Mouse (Mus musculus): ENCODE results near the gene Rpl23. TPM values are rescaled to one million over a fixed set of nuclear protein-coding genes. Genes with fewer than 3 reads are reported as not detected.

The Rpl23 gene
- polyA plus RNA-seq, 1 experiment from 2014 or later: 296 TPM

DNA sequence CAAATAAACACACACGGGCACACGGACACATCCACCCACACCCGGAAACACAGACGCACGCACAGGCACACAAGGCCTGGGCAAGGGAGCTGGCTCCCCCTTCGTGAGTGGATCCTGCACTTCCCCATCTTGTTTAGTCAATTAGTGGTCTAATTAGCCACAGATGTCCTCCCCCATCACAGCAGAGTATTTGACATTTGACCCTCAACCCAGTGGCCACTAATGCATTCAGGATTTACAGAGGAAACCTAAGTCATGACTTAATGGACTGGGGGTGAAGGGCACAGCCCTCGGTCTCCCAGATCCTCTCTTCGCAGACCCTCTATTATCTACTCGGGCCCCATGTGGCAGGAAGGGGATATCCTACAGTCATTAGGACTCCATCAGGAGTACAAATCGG, 48.5 kb downstream of the Rpl23 start:
- Histone ChIP-seq H3K27me3 (no peaks in the 10 kb centered on the region), H3K4me2 (no peak overlapping the region), H3K4me1 (replicated peaks) (peaks cover 12% of the 10 kb centered on the region; the same call in 1 of the 2 replicates), H3K9me3 (no peaks in the 10 kb centered on the region), H3K9ac (no peak overlapping the region), H3K36me3 (peaks cover 36% of the 10 kb centered on the region), H3K4me3 (no peak overlapping the region), H3K27ac (replicated peaks) (no peak overlapping the region)
- ATAC-seq (ENCODE audit: low FRiP score, low read depth): no peak
- 61% methylated on average over 10 of the region's 10 CpGs for WGBS

DNA sequence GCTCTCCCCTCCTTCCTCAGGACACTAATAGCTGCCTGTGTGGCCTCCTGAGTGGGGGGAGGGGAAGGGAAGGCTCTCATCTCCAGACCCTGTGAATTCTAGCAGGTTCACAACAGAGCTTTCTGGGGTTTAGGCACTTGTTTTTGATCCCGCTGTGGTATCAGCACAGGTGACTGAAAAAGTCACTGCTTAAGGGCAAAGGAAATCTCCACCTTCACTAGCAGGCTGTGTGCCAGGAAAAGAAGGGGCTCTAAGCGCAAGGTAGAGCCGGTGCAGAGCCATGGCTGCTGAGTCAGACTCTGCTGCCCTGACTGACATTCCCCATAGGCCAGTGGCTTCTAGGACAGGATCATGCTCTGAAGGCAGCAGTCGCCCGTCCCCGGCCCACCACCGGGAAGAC, 53.5 kb downstream of the Rpl23 start:
- no peak overlapping the region for H3K9ac ChIP-seq
- no peak overlapping the region for H3K4me2 ChIP-seq
- H3K27me3 ChIP-seq: no peaks in the 10 kb centered on the region
- no peaks in the 10 kb centered on the region for H3K9me3 ChIP-seq
- peaks cover 82% of the 10 kb centered on the region for H3K36me3 ChIP-seq
- ATAC-seq (ENCODE audit: low FRiP score, low read depth): no peak
- H3K4me3 ChIP-seq: no peak overlapping the region
- WGBS: 88% methylated on average over 7 of the region's 7 CpGs
- no peak overlapping the region for H3K27ac ChIP-seq (replicated peaks)
- no peaks in the 10 kb centered on the region; the same call in 1 of the 2 replicates for H3K4me1 ChIP-seq (replicated peaks)

DNA sequence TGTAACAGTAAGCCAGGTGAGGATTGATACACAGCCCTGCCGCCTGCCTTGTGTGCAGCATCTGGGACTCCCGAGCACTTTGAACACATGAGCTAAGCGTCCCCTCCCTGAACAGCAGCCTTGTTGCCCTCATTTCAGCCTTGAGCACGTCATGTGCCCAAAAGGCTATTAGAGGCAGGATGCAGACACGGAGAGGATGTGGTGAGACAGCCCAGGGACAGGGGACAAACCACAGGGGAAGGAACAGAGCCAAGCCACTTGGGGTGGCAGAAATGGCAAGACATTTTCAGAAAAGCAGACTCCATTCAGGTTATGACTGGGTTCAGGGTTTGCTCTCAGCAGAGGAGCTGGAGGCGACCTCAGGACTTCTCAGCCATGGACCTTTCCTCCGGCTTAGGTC, 53.9 kb downstream of the Rpl23 start:
- Histone ChIP-seq H3K9ac (no peak overlapping the region), H3K4me2 (no peak overlapping the region), H3K4me3 (no peak overlapping the region), H3K9me3 (no peaks in the 10 kb centered on the region), H3K4me1 (replicated peaks) (no peaks in the 10 kb centered on the region), H3K27ac (replicated peaks) (no peak overlapping the region), H3K36me3 (peaks cover 86% of the 10 kb centered on the region), H3K27me3 (no peaks in the 10 kb centered on the region)
- no peak for ATAC-seq (ENCODE audit: low FRiP score, low read depth)
- 88% methylated on average over 7 of the region's 7 CpGs for WGBS

Small RNA genes lying within 50 kb of the gene (microRNA-seq; reads per million reads assigned to microRNA genes)
- gene Mir8102: not detected

Other genes with a start within 250 kb of the Rpl23 start
- 11.9 TPM in 2 replicates for gene Srcin1, start 206.3 kb downstream of the Rpl23 start, polyA plus RNA-seq (2015; fragmentation: Nextera tagmentation; extraction: Ambion mirVana)
- gene Epop, start 152.7 kb downstream of the Rpl23 start, polyA plus RNA-seq (2015; fragmentation: Nextera tagmentation; extraction: Ambion mirVana): 2.6 and 3.0 TPM in 2 replicates
- gene Mllt6, start 119.0 kb downstream of the Rpl23 start, polyA plus RNA-seq (2015; fragmentation: Nextera tagmentation; extraction: Ambion mirVana): 3.4 and 3.5 TPM in 2 replicates
- gene Cisd3, start 96.6 kb downstream of the Rpl23 start, polyA plus RNA-seq (2015; fragmentation: Nextera tagmentation; extraction: Ambion mirVana): 33.2 and 37.0 TPM in 2 replicates
- gene Pcgf2, start 81.9 kb downstream of the Rpl23 start, polyA plus RNA-seq (2015; fragmentation: Nextera tagmentation; extraction: Ambion mirVana): 18.9 and 19.5 TPM in 2 replicates
- gene Psmb3, start 79.0 kb downstream of the Rpl23 start, polyA plus RNA-seq (2015; fragmentation: Nextera tagmentation; extraction: Ambion mirVana): 416 and 449 TPM in 2 replicates
- 4.0 and 4.2 TPM in 2 replicates for gene Pip4k2b, start 37.7 kb downstream of the Rpl23 start, polyA plus RNA-seq (2015; fragmentation: Nextera tagmentation; extraction: Ambion mirVana)
- gene Cwc25, start 15.9 kb downstream of the Rpl23 start, polyA plus RNA-seq (2015; fragmentation: Nextera tagmentation; extraction: Ambion mirVana): 14.9 and 16.2 TPM in 2 replicates
- gene 1700001P01Rik, start 6.5 kb downstream of the Rpl23 start, polyA plus RNA-seq (2015; fragmentation: Nextera tagmentation; extraction: Ambion mirVana): 0.26 and 0.28 TPM in 2 replicates
- gene Lasp1, start 16.6 kb upstream of the Rpl23 start, polyA plus RNA-seq (2015; fragmentation: Nextera tagmentation; extraction: Ambion mirVana): 152 and 173 TPM in 2 replicates
- 32.4 and 38.8 TPM in 2 replicates for gene B230217C12Rik, start 58.3 kb upstream of the Rpl23 start, polyA plus RNA-seq (2015; fragmentation: Nextera tagmentation; extraction: Ambion mirVana)
- gene Fbxo47, start 101.7 kb upstream of the Rpl23 start, polyA plus RNA-seq (2015; fragmentation: Nextera tagmentation; extraction: Ambion mirVana): 0.60 and 0.69 TPM in 2 replicates
- gene Plxdc1, start 204.0 kb upstream of the Rpl23 start, polyA plus RNA-seq (2015; fragmentation: Nextera tagmentation; extraction: Ambion mirVana): 1.4 and 1.5 TPM in 2 replicates
- 12.9 and 13.7 TPM in 2 replicates for gene Arl5c, start 213.7 kb upstream of the Rpl23 start, polyA plus RNA-seq (2015; fragmentation: Nextera tagmentation; extraction: Ambion mirVana)
- 62.2 and 70.1 TPM in 2 replicates for gene Cacnb1, start 240.6 kb upstream of the Rpl23 start, polyA plus RNA-seq (2015; fragmentation: Nextera tagmentation; extraction: Ambion mirVana)
- 632 and 657 TPM in 2 replicates for gene Rpl19, start 244.3 kb upstream of the Rpl23 start, polyA plus RNA-seq (2015; fragmentation: Nextera tagmentation; extraction: Ambion mirVana)

Data from hindbrain, embryonic 15.5 days (tissue).